Mouse (Mus musculus) Patski (cell line): ENCODE measurements around the gene Serp1. TPM values are rescaled to one million over a fixed set of nuclear protein-coding genes. Genes with fewer than 3 reads are reported as not detected.
"Not testable (repeated sequence)": the region's sequence is repeated elsewhere in the genome, so short reads cannot be mapped to it uniquely, and the experiment has no call there.

ENCODE experiments used
- ATAC-seq: fragments of 100-300 bp; one replicate; pipeline ENCODE4 v1.8.0; 2021
- CTCF ChIA-PET: fragments of 350-600 bp; sonication (Branson Sonifier 250); formaldehyde crosslinking; loops from one replicate; lab custom pipeline; 2022; ENCODE audit warnings: inconsistent platforms; lab: Charles Lee
- POLR2A ChIA-PET: fragments of 350-600 bp; sonication (Branson Sonifier 250); formaldehyde crosslinking; loops from one replicate; lab custom pipeline; 2022; ENCODE audit warnings: antibody characterized with exemption, inconsistent platforms; lab: Charles Lee
- DNase-seq: peaks from one replicate; pipeline ENCODE4 v3.0.0-alpha.2; 2011; ENCODE audit warnings: low read depth, low spot score
- H3K27me3 ChIP-seq: fragments of 371-371 bp; one replicate; pipeline ENCODE4 v1.5.1; 2021
- CTCF ChIP-seq: fragments of 100-300 bp; IDR thresholded peaks from one replicate; pipeline ENCODE4 v1.5.1; 2021
- in situ Hi-C: fragments of 300-500 bp; cut with MboI; formaldehyde crosslinking; loops from 3 replicates; pipeline ENCODE4 v1.11.1; 2018; ENCODE audit warnings: low pct_unique_long_range_greater_than_20kb, mixed read lengths
- polyA plus RNA-seq: library from polyadenylated mRNA; unstranded; gene quantifications from one replicate; pipeline ENCODE4 v1.2.3, GENCODE M21; 2021

The Serp1 gene
- polyA plus RNA-seq, 1 experiment from 2014 or later: 107 TPM

GRCm38 (mm10) chr3:58487121-58487520 is 38.6 kb downstream of the Serp1 start:
- DNase-seq (no peak), ATAC-seq (no peak)
- H3K27me3 ChIP-seq: no peaks in the 10 kb centered on the region
- in situ Hi-C loops: no loop called here
- ChIA-PET CTCF (interaction anchor here (1.1 to 6.7 kb wide), 7 partner anchors 16 to 350 kb away, joined by 3 to 64 read pairs (median 4); no protein-coding TSS in a partner anchor), POLR2A (interaction anchor here (0.6 kb wide), 1 partner anchor 62 kb away, joined by 5 read pairs; no protein-coding TSS in a partner anchor)
- peak; percentile 80 for TF ChIP-seq CTCF

- in situ Hi-C loops: no loop called here
- ChIA-PET POLR2A (no interaction called here), CTCF (interaction anchor here (1.3 to 6.7 kb wide), 4 partner anchors 14 to 327 kb away, joined by 3 to 64 read pairs (median 21); no protein-coding TSS in a partner anchor)
- TF ChIP-seq CTCF: peak; percentile 72
- ATAC-seq (no peak), DNase-seq (no peak)
- no peaks in the 10 kb centered on the region for H3K27me3 ChIP-seq
Observed at GRCm38 (mm10) chr3:58485883-58486282, 39.8 kb downstream of the Serp1 start.

GRCm38 (mm10) chr3:58478755-58479455 is 46.8 kb downstream of the Serp1 start:
- no peaks in the 10 kb centered on the region for H3K27me3 ChIP-seq
- ATAC-seq: no peak
- ChIA-PET CTCF (interaction anchor here (1.2 to 3.9 kb wide), 4 partner anchors 8 to 322 kb away, joined by 3 to 18 read pairs (median 4); no protein-coding TSS in a partner anchor), POLR2A (no interaction called here)
- no peak for DNase-seq
- no peak for TF ChIP-seq CTCF
- in situ Hi-C loops: no loop called here

- DNase-seq, H3K27me3 ChIP-seq, in situ Hi-C loops, CTCF ChIA-PET, POLR2A ChIA-PET, ATAC-seq: not testable (repeated sequence)
Observed at GRCm38 (mm10) chr3:58475298-58475697, 50.4 kb downstream of the Serp1 start.

Other genes with a start within 250 kb of the Serp1 start
- gene Tsc22d2, start 111.2 kb downstream of the Serp1 start, polyA plus RNA-seq: 31.8 TPM
- 85.4 TPM for gene Eif2a, start 71 bp downstream of the Serp1 start, polyA plus RNA-seq
- 211 TPM for gene Selenot, start 50.7 kb upstream of the Serp1 start, polyA plus RNA-seq
- 0.14 TPM for gene Erich6, start 111.3 kb upstream of the Serp1 start, polyA plus RNA-seq
- gene Siah2, start 166.5 kb upstream of the Serp1 start, polyA plus RNA-seq: 16.0 TPM